Mouse (Mus musculus) liver, embryonic 14.5 days (tissue): ENCODE results near the gene 2410002F23Rik.

ENCODE experiments used
- CTCF ChIP-seq: IDR thresholded peaks from 2 replicates; pipeline ENCODE4 v1.5.1; 2016; ENCODE audit warnings: antibody characterized with exemption, low read depth, control low read depth
- EP300 ChIP-seq: IDR thresholded peaks from 2 replicates; pipeline ENCODE4 v1.6.1; 2016; ENCODE audit warnings: antibody characterized with exemption, low read depth

DNA sequence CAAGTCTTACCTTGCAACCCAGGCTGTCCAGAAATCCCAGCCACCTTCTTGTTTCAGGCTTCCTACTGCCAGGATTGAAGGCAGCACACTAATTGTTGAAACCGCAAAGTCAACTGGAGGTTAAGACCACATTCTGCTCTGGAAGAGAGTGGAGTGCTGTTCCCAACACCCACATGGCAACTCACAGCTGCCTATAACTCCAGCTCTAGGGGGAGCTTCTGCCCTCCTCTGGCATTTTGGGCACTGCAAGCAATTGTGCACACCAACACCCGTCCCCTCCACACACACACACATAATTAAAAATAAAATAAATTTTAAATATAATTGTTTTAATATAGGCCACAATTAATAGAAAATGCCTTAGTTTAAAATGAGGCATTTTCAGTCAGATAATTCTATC lies 5.4 kb upstream of the 2410002F23Rik start:
- TF ChIP-seq CTCF (0 out of 2 replicates have a peak, but pooled peaks have one; percentile 16), EP300 (no peak)
